Mouse (Mus musculus): ENCODE results near the gene Actrt2.

The Actrt2 gene

GRCm38 (mm10) chr4:154637468-154638319, 30.0 kb downstream of the Actrt2 start:
- peak; percentile 30 for DNase-seq

GRCm38 (mm10) chr4:154636721-154637311, 30.9 kb downstream of the Actrt2 start, which contains the start of gene Prdm16:
Prdm16 (minus strand) TSS chr4:154636873.
- peak; percentile 70 for DNase-seq

DNA sequence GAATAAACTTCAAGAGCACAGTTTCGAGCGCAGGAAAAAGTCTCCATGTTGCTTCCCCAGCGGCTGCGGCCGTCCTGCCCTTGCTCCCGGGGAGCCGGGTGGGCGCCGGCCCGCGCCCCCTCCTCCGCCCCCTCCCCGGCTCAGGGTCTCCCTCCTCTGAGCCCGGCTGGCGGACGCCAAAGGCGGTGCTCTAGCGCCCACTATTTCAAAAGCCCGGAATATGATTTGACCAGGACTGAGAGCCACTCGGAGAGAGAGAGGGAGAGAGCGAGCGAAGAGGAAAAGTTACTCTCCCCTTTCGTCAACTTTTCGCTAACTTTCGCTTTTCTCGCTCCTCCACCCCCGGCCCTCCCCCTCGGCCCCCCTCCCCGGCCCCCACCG, 31.6 kb downstream of the Actrt2 start:
- peak; percentile 63 for DNase-seq

GRCm38 (mm10) chr4:154635241-154636052, 32.2 kb downstream of the Actrt2 start:
- DNase-seq, result peak; percentile 77

DNA sequence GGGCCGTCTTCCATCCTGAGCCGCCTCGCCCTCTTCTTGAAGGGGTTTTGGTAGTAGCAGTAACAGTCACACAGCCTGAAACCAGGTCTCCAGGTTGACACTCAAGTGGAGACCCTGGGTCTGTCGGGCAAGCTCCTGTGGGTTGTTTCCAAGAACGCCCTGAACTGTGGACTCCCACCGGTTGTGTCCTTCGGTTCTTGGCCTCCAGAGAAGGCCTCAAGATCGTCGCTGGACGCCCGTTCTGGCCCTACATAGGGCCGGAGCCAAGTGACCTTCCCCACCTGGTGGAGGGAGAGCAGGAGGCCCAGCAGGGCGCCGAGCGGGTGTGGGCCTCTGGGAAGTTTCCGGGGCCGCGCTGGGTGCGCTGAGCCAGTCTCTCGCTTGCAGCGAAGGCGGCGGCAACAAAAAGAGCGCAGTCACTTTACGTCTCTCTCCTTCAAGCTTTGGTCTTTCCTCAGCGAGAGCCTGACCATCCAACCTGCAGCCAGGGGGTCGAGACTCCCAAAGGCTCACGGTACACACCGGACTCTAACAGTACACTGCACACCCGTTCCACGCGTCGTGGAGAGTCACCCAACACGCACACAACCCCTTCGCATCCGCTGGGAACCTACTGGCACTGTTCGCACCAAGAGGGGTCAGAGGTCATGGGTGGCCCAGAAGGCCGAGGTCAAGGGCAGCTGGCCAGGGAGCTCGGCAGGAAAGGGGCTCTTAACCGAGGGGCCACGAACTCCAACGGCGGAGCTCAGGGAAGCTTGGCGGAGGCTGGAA, 33.0 kb downstream of the Actrt2 start:
- DNase-seq, result peak; percentile 40

- DNase-seq, result no peak
Measured at GRCm38 (mm10) chr4:154634001-154634400, 33.7 kb downstream of the Actrt2 start.

DNA sequence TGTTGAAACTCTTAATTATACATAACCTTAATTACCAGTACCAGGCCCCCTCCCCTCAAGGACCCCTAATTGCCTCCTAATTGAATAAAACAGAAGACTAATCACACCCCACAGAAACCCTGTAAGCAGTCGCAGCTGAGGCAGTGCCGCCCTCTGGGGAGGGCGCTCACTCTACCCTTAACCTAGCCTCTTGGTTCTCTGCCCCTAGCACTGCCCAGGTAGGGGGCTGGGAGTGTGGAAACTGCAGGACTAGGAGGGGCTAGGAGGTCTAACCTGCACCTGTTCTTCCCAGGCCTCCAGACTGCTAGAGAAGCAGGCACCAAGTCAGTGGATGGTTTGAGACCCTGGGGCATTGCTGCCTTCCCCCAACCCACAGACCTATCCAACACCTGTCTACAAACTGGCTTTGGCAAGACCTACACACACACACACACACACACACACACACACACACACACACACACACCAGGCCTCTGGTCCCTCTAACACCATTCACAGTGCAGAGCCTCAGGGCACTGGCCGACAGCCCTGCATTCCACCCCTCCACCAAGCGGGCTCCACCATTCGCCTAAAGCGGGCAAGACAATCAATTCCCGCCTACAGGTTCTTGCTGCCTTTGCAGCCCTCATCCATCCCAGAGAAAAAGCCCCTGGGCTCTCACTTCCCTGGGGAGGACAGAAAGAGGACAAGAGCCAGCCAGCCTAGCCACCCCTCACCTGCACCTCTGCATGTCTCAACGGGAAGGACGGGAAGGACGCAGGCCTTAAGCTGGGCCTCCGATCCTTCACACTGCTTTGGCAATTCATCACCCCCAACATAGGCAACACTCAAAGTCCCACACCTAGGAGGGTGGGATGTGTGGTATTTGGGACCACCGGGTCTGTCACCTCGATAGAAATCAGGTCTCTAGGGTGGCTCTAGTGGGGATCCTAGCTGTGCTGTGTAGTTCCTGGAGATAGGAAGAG, 34.6 kb downstream of the Actrt2 start:
- peak; percentile 53 for DNase-seq

DNA sequence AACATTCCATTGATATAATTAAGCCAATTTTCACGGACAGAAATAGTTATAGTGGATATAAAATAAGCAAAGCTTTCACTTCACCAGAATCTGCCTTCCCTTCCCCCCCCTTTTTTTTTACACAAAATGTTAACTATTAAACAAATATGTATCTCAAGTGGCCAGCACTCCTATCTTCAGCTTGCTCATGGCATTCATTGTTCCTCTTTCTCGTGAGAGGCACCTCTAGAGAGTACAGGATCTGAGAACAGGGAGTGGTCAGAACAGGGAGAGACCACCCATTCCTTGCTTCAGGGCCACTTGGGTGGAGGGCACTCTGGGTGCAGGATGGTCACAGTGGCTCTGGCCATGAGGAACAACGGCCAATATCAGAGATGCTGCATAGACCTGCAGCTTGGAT, 36.9 kb downstream of the Actrt2 start:
- no peak for DNase-seq

DNA sequence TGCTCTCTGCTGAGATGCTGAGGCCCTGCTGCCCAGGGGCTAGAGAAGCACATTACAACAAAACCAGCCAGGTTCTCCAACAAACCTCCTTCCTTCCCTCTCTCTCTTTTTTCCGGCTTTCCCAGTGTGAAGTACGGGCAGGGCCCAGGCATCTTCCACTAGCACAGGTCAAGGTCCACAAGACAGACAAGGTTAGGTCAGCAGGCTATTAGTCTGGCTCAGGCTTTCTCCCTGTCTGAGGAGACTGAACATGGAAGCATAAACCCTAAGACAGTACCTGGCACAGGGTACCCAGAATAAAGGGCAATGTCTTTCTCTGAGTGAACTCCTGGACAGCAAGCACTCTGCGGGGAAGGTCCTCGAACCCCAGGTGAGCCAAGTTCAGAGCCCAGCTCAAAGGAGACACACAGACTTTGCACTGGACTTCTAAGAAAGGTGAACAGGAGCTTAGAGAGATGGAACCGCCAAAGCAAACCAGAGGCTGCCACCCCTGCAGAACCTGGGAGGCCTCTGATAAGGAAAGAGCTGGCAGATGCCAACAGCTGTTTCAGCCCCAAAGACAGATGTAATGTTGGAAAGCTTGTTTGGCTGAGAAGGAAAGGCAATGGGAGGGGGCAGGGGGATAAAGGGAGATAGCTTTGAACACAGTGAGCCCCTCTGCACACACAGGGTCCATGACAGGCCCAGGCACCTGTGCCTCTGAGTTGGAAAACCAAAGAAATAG, 40.1 kb downstream of the Actrt2 start:
- no peak for DNase-seq

DNA sequence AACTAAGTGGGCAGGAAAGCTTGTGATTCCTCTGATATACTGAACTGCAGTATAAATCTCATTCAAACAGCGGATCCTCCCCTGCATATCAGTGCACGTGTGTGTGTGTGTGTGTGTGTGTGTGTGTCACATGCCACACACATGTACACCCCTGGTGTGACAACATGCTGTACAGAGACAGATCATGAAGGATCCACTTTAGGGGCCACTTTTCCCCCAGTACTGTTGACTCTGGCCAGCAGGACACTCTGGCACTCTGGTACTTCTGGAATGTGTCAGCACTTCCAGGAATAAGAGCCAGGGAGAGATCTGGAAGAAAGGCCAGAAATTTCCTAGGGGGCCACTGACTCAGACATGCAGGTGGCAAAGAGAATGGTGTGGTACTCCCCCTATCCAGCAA, 41.4 kb downstream of the Actrt2 start:
- DNase-seq, result no peak

- no peak for DNase-seq
Measured at GRCm38 (mm10) chr4:154625710-154626109, 42.0 kb downstream of the Actrt2 start.

- no peak for DNase-seq
Measured at GRCm38 (mm10) chr4:154623241-154623640, 44.4 kb downstream of the Actrt2 start.

DNA sequence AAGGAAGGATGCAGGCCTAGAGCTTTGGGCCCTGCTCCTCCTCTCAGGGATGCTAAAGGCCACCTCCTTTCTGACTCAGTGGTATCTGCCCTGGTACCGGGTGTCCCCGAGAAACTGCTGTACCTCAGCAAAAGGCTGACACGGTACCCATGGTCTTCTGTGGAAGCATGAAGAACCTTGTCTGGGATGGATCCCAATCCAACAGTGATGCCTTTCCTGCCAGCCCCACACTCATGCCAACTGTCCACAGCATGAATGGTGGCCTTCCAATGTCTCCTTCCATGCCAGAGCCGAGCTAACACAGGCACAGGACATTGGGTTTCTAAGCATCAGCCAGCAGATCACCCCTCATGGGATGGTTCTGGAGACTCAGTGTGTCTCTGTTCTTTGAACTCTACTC, 45.1 kb downstream of the Actrt2 start:
- no peak for DNase-seq
